Mouse (Mus musculus): ENCODE measurements at regions not wholly inside any gene's neighbourhood (a gene's known extent, or its start where the extent isn't known, plus 50 kb on each side); places are given as distances from the start of the nearest gene placed in this dataset.

DNA sequence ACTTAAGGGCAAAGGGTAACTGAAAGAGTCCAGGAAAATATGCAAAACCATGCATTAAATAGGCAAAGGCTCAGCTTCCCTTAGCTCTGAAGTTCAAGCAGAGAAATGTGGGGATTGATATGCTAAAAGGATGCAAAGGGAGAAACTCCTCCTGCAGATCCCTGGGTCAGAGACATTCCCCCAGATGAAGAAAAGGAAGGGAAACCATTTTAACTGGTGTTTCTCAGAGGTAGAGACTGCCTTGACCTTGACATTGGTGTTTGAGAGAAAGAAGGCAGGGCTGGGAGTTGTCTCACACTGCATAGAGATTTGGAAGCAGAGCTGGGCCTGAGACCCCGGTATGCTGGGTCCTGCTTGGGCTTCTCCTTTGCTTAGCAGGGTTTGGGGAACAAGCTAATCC lies 155.8 kb upstream of the 4930535I16Rik start:
- DNase-seq (ENCODE audit: low spot score in 2 of 2) = no peak

DNA sequence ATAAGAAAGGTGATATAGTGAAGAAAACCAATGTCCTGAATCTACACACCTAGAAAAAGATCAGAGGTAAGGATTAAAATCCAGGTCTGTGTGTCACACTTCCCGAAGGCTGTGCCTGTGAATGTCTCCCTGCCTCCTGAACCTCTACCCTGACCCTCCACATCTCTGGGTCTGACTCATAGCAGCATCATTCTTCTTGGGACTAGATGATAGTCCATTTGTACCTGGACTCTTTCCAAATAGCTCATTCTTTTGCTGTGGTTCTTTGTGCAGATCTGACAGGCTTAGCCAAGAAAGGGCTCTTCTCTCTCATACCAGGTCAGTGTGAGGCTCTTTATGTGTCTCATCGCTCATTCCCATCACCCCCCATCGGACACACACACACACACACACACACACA lies 146.8 kb upstream of the 4930535I16Rik start:
- DNase-seq (ENCODE audit: low spot score in 2 of 2) = no peak

DNA sequence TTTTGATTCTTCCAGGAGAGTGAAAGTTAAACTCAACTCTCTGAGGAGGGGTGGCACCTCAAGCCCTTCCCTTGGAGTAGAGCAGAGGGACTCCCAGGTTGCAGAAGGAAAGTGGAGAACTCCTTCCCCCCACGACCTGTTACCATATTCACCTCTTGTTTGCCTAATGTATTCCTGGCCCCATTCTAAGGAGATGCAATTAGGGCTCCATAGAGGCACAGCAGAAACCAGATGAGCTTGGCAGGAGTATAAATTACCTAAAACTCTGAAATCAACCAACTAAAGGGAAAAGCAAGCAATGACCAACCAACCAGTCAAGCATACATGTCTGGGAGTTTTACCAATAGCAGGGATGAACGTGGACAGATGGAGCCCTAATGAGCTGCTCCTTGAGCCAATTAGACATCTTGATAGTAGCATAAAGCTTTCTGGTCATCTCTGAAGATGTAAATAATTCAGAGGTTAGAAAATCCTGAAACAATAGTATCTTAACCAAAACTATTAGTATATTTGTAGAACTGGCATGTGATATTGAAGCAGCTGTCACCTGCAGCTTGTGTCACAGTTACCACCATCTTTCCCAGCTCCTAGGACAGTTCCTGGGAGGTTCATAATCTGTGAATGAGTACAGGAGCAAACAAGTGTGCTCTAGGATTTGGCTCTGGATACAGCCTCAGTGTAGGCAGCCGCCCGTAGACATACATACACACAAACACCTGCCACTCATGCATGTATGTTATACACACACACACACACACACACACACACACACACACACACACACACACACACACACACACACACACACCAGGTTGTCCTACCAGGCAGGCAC lies 145.7 kb upstream of the 4930535I16Rik start:
- no peak for DNase-seq (ENCODE audit: low spot score in 2 of 2)

DNA sequence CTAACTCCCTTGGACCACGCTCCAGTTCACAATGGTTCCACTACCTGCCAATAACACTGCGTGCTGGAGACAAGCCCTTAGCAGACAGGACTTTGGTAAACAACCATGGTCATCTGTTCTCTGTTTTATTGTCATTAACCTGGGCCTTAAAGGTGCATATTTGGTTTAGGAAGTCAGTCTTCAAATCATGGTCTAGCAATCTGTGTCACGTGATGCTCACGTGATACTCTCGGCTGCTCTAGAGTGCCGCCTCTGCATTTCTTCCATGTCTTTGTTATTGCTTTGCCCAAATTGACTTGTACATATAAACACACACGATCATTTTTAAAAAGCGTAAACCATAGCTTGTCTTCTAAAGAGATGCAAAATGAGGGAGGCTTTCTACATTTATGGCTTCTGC lies 139.8 kb upstream of the 4930535I16Rik start:
- no peak for DNase-seq (ENCODE audit: low spot score in 2 of 2)

DNA sequence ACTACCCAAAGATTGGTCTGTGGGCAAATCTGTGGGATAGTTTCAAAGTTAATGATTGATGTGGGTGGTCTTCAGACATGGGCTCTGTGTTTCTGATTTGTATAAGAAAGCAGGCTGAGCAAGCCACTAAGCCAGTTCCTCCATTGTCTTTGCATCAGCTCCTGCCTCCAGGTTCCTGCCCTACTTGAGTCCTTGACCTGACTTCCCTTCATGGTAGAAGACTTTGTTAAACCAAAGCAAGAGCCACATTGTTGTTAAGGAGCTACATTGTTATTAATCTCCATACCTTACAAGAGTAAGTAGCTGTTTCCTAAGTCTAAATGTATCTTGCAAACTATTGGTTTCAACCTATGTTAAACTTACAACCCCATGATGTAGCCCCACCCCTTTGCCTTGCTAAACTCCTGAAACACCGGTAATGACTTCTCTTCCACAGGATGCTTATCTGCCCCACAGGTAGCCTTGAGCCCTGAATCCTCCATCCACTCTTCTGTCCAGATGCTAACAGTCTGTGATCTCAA lies 136.5 kb upstream of the 4930535I16Rik start:
- DNase-seq (ENCODE audit: low spot score in 2 of 2) = no peak

DNA sequence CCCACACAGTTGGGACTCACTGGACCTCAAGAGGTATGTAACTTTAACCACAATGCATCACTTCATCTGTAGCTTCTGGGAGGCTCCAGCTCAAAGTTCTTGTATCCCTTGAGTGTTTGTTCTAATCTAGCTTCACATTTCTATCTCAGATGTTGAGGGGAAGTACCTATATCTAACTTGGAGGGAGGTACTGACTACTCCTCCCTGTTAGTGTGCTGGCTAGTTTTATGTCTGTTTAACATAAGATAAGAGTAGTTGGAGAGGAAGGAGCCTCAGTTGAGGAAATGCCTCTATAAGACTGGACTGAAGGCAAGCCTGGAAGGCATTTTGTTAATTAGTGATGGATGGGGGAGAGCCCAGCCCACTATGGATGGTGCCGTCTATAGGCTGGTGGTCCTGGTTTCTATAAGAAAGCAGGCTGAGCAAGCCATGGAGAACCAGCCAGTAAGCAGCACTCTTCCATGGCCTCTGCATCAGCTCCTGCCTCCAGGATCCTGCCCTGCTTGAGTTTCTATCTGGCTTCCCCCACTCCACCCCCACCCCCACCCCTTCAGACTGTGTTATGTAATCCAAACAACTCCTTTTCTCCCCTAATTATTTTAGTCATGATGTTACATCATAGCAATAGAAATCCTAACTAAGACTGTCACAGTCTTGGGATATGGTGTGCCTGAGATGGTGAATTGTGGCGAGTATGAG lies 135.7 kb upstream of the 4930535I16Rik start:
- DNase-seq (ENCODE audit: low spot score in 2 of 2) = no peak

DNA sequence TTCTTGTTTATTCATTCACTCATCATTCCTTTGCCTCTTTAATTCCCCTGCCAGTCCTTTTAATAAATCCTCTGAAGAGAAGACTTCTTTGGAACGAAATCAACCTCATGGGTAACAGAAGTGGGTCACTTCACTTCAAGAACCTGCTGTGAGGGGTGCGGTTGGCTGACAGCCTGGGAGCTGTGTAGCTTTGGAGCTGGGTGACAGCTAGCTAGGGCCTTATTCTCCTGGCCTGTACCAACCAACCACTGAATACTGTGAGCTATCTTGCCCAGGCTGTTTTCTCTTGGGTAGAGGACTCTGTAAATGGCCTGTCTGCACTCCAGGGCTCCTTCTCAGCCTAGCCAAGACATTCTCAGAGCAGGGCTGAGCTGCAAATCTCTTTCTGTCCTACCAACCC lies 134.6 kb upstream of the 4930535I16Rik start:
- DNase-seq (ENCODE audit: low spot score in 2 of 2) = peak; percentile 16 to 21

DNA sequence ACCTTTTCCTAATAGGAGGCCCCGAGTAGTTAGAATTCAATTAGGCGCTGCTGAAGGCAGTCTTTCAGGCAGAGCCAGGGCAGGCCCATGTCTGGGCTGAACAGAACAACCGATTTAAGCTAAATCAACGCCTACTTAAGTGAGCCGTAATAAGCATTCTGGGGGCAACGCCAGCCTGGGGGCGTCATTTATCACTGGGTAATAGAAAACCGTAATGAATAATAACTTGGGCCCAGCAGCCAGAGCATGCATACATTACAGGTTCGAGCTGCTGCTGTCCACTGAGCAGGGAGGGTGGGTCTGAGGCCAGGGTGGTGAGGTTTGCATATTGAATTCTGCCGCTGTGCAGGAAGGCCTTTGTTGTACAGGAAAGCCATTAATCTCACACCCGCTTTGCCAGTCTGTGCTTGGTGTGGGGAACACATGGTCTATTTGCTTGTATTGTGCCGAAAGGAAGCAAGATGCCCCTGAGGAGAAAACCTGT lies 130.6 kb upstream of the 4930535I16Rik start:
- peak in 1 of 2 experiments; percentile 19 for DNase-seq (ENCODE audit: low spot score in 2 of 2)

DNA sequence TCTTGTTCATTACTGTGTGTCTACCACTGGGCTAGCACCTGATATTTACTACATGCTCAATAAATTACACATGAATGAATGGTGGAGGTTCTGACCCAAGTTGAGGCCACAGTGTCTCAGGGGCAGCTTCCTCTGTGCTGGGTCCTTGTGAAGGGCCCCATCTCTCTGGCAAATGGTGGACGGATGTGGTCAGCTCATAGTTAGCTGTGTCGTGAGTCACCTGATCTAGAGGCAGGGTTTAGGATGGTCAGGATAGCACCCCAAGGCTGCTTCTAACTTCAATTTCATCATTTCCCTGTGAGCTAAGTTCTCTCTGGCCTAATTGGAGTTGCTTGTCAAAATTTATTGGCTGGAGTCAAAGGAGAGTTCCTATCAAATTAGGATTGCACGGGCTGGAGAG lies 130.1 kb upstream of the 4930535I16Rik start:
- no peak for DNase-seq (ENCODE audit: low spot score in 2 of 2)

DNA sequence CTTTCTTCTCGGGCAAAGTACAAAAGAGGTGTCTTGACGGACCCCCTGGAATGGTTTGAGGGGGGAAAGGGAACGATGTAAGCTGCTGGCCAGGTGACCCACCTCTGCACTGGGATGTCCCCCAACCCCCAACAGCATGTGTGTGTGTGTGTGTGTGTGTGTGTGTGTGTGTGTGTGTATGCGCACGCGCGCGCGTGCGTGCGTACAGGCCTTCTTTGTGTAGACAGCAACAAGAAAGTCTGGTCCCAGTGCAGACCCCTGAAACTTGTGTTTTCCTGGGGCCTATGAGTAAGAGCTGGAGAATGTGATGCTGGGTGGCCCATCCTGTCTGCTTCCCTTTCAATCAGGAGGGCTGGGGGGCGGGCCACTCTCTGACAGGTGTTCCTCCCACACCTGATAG lies 118.7 kb upstream of the 4930535I16Rik start:
- DNase-seq (ENCODE audit: low spot score in 2 of 2) = no peak

DNA sequence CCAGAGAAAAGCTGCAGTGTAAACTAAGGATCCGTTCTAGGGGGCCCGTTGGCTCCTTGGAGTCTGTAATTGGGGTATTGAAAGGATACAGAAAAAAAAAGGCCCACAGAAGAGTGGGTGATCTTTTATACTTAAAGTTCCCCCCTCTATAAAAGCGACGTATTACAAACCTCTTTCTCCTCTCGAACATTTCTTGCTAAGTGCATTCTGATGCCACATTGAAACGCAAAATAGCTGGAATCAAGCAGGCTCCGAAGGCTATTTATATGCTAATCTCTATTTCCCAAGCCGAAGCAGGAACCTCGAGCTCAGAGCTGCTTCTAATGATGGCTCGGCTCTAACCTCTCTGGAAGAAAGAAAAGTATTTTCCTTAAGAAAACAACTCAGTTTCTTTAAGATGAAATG lies 117.8 kb upstream of the 4930535I16Rik start:
- DNase-seq (ENCODE audit: low spot score in 2 of 2) = no peak

DNA sequence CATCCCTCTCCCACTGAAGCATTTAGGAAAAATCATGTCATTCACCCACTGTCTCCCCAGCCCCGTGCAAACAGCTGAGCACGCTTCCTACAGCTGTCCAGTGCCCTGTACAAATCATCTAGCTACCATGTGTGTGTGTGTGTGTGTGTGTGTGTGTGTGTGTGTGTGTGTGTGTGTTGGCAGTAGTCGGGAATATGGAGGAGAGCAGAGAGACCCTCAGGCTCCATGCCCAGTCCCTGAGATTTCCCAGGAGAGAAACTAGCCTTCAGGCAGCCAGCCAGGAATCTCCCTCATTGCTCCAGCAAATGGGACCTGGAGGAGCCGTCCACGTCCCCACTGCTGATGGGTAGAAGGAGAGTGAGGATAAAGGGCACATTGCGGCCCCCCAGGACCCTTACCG lies 117.4 kb upstream of the 4930535I16Rik start:
- DNase-seq (ENCODE audit: low spot score in 2 of 2) = peak; percentile 33 to 54

DNA sequence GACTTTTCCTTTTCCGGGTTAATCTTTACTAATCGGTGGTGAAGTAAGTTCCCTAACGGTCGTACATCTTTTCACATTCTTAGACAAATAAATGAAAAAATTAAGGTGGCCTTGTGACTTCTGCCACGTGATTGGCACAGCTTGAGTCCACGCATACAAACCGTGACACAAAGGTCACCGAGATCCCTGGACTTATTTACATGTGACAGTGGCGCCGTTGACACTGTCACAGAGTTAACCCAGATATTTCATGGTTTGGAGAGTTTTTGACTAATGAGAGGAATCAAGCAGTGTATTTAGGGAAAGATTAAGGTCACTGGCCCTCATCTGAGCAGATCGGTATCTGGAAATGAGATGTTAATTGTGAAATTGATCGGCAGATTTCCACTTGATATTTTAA lies 110.2 kb upstream of the 4930535I16Rik start:
- no peak for DNase-seq (ENCODE audit: low spot score in 2 of 2)

DNA sequence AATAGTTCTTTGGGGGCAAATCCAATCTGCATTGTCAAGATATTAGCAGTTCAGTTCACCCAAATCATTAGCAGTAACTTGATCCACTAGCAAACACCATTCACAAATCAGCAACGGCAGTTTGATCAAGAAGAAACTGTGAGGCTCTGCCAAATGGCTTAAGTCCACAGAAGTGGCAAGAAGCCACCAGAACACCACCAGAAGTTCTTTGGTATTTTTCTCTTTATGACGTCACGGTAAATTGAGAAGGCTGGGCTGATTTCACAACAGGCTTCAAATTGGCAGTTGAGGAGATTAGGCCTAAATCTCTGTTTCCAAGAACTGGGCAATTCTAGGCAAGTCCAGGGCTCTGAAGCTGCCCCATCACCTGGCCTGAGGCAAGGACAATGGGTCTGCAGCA lies 98.6 kb upstream of the 4930535I16Rik start:
- no peak for DNase-seq (ENCODE audit: low spot score in 2 of 2)

DNA sequence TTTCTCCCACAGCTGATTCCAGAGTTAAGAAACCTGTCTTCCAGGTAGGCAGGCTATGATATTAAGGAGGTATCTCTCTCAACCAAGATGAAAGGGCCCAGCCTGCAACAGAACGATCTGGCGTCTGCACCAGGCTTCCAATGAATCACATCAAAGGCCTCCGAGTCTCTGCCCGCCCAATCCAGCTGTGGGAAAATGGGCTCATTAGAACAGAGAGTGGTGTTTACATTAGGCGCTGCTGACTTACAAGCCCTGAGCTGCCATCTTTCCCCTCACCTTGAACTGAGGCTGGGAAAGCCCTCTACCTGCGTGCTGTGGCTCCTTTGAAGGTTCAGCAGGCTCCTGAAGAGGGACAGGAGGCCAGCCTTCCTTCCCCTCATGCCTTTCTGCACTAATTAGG lies 97.5 kb upstream of the 4930535I16Rik start:
- DNase-seq (ENCODE audit: low spot score in 2 of 2) = no peak

DNA sequence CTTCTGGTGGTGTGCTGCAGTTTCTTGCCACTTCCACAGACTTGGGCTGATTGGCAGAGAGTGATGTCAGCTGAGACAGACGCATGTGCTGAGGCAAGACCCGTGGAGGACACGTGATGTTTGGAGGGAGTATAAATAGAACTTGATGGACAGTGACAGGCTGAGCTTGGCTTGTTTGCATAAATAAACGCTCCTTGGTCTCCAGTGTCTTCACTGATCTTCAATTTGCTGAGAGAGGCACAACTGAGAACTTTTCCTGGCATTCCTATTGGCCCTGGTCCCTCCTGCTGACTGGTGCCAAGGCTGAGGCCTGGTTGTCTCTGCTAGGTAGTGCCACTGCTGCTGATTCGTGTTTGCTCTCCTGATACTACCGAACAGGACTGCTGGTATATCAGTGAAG lies 94.6 kb upstream of the 4930535I16Rik start:
- DNase-seq (ENCODE audit: low spot score in 2 of 2) = no peak

DNA sequence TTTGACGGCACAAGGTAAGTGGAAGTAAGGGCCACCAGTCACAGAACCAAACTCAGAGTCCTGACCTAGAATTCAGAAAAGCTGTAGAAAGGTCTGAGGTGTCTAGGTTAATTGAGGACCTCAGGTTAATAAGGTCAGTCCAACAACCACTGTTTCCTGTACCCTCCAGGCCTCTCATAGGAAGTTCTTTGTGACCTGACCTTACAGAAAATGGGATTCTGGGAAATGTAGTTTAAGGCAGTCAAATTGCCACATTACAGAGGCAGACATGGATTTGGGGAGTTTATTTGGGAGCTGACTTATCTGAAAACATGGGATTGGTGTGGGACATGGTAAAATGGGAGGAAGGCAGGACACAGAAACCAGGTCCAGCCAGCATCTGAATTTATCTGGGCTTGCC lies 90.9 kb upstream of the 4930535I16Rik start:
- no peak for DNase-seq (ENCODE audit: low spot score in 2 of 2)

DNA sequence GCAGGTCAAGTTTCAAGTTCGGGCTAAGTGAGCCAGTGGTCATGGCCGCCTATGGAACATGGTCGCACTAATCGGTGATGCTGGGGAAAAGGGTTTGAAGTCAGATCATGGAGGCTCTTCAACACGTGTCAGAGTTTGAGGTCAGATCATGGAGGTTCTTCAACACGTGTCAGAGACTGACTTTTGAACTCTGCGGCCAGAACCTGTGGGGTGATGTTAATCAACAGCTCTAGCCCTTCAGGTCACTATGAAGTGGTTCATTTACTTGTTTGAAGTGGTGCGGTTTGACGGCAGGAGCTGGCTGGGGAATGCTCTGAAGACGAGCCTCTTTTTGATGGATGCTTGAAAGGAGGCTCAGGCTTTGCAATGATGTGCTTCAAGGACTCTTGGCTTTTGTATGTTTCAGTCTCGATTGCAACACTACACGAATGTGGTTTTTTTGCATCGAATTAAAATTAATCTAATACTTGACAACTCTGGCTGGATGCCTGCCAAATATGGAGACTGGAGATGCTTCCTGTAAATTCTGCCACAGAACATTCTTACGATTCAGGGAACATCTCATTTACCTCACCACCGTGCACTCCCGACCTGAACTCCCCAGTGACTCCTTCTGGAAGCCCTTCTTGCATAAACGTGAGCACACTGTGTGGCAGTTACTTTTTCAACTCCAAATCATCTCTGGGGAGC lies 87.9 kb upstream of the 4930535I16Rik start:
- DNase-seq (ENCODE audit: low spot score in 2 of 2) = no peak

DNA sequence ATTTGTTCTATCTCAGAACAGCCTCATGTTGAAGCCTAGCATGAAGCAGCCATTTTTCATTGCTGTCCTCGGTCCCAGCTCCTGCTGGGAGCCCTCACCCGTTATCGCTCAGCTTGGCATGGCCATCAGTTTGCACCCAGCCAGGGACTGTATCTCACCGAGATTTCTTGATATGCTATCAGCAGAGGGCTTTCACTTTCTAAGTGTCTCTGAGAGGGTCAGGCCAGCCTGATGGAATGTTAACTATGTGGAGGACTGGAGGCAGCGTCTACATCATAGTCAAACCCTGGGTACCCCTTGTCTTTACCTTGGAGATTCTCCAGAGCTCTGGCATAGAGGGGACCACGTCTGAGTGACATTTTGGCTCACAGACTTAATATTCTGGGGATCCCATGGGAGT lies 84.9 kb upstream of the 4930535I16Rik start:
- no peak for DNase-seq (ENCODE audit: low spot score in 2 of 2)

DNA sequence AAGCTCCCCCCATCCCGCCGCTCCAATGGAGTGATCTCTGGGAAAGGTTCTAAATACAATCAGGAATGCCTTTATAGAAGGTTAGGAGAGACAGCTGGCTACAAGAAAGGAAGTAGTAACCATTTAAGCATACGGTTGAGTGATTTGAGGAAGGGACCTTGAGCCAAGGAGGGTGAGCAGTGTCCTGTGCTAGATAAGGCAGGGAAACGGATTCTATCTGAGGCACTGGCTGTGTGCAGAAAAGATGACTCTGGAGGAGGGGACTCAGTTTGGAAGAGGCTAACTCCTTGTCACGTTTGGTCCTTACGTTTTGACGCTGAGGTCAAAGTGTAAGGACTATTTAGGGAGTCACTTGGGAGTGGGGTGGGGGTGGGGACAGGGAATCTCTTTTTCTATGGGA lies 84.3 kb upstream of the 4930535I16Rik start:
- no peak for DNase-seq (ENCODE audit: low spot score in 2 of 2)

DNA sequence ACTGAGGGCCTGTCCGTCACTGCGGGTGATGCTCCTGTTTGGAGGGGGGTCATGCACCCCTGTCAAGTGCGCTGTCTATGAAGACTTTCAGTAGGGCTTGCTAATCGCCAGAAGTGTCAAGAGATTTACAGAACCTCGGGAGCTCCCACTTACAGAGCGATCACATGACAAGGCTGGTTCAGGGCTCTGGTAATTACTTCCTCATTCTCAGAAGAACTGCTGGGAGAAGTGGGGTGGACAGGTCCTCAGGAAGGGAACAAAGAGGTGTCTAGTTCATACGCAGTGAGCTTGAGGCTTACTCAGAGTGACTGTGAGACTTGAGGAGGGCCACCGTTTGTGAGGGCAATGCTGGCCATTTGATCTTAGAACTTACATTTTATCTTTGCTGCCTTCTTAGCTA lies 78.0 kb upstream of the 4930535I16Rik start:
- no peak for DNase-seq (ENCODE audit: low spot score in 2 of 2)

DNA sequence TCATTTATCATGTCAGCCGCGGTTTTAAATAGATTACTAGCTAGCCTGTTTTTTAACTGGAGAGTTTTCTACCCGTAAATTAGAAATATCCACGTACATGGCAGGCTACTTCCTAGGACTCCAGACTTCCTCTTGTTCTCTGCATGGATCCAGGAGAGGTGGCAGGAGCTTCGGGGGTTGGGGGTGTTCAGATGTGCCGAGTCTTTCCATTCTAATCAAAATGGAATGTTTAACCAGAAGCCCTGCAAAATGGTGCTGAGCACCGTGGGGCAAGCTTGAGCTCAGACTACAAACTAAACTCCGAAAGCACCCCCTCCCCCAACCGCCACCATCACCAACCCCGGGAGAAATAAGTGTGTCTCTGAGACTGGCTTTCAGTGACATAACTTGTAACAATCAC lies 73.4 kb upstream of the 4930535I16Rik start:
- DNase-seq (ENCODE audit: low spot score in 2 of 2) = no peak

Measured in frontal cortex, postnatal 10 days (tissue).